Mouse (Mus musculus) T-helper 1 cell (primary cell): ENCODE results near the gene Ebf1.

Source experiments
- in situ Hi-C: fragments of 300-600 bp; cut with MboI, MseI; formaldehyde crosslinking; loops from one replicate; pipeline ENCODE4 v1.15.1; 2025; ENCODE audit warnings: high pct_unique_total_duplicates

Gene Ebf1

GRCm38 (mm10) chr11:44946618-44947017 is 329.5 kb downstream of the Ebf1 start:
- in situ Hi-C loops: no loop called here

DNA sequence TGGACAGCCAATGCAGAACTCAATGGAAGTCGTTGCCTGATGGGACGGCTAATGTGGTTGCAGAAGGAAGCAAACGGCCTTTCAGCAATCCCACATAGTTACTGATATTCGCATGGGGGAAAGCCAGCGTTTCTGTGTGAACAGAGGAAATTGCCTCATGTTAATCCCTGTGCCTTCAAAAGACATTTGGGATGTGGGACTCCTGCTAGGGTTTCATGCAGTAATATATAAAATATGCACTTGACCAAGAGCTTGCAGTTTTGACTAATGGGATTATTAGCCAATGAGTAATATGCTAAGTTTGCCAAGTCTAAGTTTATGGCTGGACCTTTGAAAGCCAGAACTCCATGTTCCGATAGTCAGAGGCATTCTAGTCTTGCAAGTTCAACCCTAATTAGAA is 331.4 kb downstream of the Ebf1 start:
- in situ Hi-C loops: no loop called here

DNA sequence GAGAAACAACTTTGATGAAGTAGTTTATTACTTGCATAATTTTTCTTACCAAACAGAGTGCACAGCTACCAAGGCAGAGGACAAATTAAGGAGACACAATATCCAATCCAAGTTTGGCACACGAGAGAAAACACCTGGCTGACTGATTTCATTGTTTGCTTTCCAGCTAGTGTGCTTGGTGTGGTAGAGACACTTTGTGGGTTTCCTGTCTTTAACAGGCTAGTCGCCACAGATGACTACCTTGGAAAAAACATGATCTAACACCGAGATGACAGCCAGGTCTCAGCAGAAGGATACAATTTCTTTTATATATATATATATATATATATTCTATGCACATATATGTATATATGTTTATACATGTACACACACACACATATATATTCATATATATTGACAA is 332.0 kb downstream of the Ebf1 start:
- in situ Hi-C loops: no loop called here

DNA sequence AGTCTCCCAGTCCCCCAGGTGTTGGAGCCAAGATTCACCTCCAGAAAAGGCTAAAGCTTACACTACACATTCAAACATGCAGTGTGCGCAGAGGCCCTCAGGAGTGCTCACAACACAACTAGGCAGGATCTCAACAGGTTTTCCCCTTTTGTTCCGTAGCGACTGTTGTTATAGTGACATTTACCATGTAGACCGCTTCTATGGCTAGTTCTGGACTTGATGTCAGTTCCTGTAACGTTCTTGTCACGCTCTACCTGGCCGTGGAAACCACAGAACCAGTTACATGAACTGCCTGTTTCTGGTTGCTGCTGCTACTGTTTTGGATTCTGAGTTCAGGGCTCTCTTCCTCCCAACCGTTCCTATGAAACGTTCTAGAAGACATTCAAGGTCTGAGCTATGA is 333.2 kb downstream of the Ebf1 start:
- in situ Hi-C loops: no loop called here

- in situ Hi-C loops: no loop called here
Observed at GRCm38 (mm10) chr11:44951506-44951905, 334.4 kb downstream of the Ebf1 start.

GRCm38 (mm10) chr11:44953337-44953736 is 336.2 kb downstream of the Ebf1 start:
- in situ Hi-C loops: no loop called here

- in situ Hi-C loops: no loop called here
Observed at GRCm38 (mm10) chr11:44953863-44954262, 336.7 kb downstream of the Ebf1 start.

GRCm38 (mm10) chr11:44954362-44954761 is 337.2 kb downstream of the Ebf1 start:
- in situ Hi-C loops: no loop called here

GRCm38 (mm10) chr11:44962746-44963440 is 345.8 kb downstream of the Ebf1 start:
- in situ Hi-C loops: no loop called here

GRCm38 (mm10) chr11:44969011-44969410 is 351.9 kb downstream of the Ebf1 start:
- in situ Hi-C loops: no loop called here

DNA sequence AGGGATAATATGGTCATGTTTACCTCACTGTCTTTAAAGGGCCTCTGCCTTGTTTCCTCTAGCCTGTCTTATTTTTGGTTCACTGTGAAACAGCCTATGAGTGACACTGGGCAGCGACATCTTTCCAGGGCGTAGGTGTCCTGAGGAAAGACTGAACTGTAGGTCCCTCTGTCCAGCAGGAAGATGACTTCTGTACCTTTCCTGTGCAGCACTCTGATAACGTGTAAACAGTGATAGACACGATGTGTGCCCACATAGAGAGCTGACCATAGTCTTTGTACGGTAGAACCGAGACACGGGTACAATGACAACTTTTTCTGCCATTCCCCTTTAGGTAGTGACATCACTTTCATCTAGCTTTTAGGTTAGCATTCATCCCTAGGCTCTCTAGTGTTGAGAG is 357.2 kb downstream of the Ebf1 start:
- in situ Hi-C loops: no loop called here

GRCm38 (mm10) chr11:44975151-44975550 is 358.0 kb downstream of the Ebf1 start:
- in situ Hi-C loops: no loop called here

DNA sequence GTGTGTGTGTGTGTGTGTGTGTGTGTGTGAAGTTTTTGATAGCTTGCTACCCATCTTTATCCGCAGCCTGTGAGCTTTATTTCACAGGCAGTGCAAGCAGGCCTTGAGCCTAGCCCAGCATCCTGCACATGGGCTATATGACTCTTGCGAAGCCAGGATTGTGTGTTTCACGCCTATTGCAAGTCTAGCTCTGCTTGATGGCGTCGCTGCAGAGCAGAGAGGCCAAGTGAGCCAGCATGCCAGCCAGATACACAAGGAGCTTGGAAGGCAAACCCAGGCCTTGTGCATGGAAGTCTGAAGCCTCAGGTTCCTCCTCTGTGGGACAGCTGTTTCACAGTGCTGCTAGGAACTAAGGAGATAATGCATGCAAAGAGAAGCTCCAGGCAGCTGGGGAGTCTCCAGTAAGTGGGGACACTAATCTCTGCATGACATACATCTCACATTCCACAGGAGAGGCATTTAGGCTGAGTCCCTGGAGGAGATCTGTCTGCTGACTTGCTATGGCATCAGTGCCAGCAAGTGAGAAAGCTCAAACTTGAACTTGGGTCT is 359.2 kb downstream of the Ebf1 start:
- in situ Hi-C loops: no loop called here

- in situ Hi-C loops: no loop called here
Observed at GRCm38 (mm10) chr11:44977921-44978397, 360.8 kb downstream of the Ebf1 start.

DNA sequence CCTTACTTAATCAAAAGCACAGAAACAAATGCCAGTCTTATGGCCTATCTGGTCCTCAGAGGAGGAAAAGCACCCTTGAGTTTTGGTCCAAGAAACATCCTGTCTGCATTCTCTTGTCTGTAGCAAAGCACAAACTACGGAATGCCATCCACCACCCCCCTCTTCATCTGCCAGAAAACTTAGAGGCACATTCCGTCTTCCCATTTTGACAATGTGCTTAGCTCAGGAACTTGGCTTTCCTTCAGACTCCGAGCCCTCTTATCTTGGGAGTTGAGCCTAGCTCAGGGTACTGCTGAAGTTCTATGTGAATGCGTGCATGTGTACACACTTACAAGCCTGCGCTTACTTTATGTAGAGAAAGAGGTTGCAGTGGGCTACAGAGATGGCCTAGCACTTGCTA is 362.3 kb downstream of the Ebf1 start:
- in situ Hi-C loops: no loop called here

DNA sequence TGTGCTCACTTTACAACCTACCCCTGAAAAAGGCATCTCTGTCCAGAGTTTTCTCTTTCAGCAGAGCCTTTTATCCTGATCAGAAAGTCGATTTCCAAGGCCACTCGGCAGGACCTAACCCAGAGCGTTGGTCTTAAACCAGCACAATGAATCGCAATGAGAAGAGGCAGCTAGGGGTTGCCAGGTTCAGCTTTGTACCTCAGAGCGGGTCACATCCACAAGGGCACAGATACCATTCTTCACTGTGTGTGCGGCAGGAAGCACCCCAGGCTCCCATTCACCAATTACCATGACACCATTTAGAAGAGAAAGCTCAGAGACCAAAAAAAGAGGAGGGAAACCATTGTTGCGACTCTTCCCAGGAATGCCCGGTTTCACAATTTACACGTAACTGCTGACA is 365.1 kb downstream of the Ebf1 start:
- in situ Hi-C loops: no loop called here

DNA sequence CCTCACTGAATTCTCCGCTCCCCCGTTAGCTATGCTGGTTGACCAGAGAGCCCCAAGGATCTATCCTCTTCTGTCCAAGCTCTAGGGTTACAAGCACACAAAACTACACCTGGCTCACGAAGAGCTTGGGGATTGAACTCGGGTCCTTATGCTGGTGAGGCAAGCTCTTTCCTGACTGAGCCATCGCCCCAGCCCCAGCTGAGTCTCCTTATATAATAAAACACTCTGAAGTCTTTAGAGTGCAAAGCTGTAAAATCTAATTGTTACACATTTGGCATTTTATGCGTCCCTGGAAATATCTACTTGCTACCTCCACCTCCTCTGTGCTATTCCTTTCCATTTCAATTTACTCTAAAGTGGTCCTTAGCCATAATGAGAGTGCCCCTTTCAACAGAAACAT is 366.8 kb downstream of the Ebf1 start:
- in situ Hi-C loops: no loop called here

DNA sequence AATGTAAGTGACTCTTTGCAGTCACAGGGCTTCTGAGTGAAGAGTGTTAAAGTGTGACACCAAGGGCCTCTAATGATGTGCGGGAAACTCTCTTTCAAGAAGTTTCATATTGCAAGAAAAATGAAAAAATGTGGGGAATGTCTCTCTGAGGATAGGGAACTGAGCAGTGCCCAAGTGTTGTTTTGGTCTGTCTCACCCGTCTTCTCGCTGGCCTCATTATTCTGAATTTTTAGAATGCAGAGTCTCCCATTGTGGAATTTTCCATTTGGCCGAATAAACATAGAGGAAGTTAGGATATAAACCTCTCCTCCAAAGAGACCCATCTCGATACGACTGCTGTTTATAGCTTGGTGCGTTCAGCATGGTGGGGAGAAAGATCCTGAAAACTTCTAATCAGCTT is 367.3 kb downstream of the Ebf1 start:
- in situ Hi-C loops: no loop called here

GRCm38 (mm10) chr11:44987796-44988195 is 370.7 kb downstream of the Ebf1 start:
- in situ Hi-C loops: no loop called here

- in situ Hi-C loops: loop anchor here (25.0 kb wide), 1 partner anchor 885 kb away; no protein-coding TSS in a partner anchor
Observed at GRCm38 (mm10) chr11:45002681-45003286, 385.7 kb downstream of the Ebf1 start.

GRCm38 (mm10) chr11:45003716-45004437 is 386.8 kb downstream of the Ebf1 start:
- in situ Hi-C loops: loop anchor here (25.0 kb wide), 1 partner anchor 883 kb away; no protein-coding TSS in a partner anchor

DNA sequence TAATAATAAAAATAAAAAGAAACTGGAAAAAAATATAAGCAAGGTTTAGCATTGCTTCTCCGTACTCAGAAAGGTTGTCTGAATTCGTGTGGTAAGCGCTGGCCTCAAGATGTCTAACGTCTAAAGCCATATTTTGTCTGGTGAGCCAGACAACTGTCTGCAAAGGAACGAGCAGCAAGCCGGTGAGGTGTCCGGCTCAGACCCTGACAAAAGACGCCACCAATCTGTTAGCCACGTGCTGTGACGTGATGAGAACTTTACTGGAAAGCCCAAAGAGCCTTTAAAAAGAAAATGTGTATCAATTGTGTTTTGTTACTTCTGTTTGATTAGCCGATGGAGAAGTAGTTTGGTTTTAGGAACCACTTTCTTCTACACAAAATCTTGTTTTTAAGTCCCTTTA is 390.2 kb downstream of the Ebf1 start:
- in situ Hi-C loops: loop anchor here (25.0 kb wide), 1 partner anchor 880 kb away; no protein-coding TSS in a partner anchor
